ENCODE assay signal across 25 mouse cellular contexts in genomic region chr15:80602487-80602886, GRCm38 (mm10). TPM values are rescaled to one million over a fixed set of nuclear protein-coding genes. Genes with fewer than 3 reads are reported as not detected.
DNase-seq lines count a peak whose midpoint lies in the region; ATAC-seq and TF ChIP-seq lines count a peak whose summit lies in the region.
"Had no signal": no experiment of that assay in that cellular context is flagged by ENCODE, and none has a peak within 500 bp of the region (broad histone marks: within the 10 kb centered on the region; RNA-seq: fewer than 3 reads in every experiment).

No protein-coding gene starts in this region.

- H3K4me3 ChIP-seq in midbrain, embryonic 15.5 days, result no peak overlapping the region
- no peak overlapping the region for H3K4me3 ChIP-seq in midbrain, embryonic 16.5 days (ENCODE audit: low read depth, low read length)
- H3K4me3 ChIP-seq in bone marrow, adult 2 months (replicated peaks; ENCODE audit: control insufficient read depth, low read depth, low read length), result no peak overlapping the region
- H3K4me3 ChIP-seq: embryonic facial prominence, embryonic 15.5 days; heart, embryonic 15.5 days; hindbrain, embryonic 10.5 days; limb, embryonic 15.5 days had no signal

- H3K27ac ChIP-seq in midbrain, embryonic 15.5 days, result peak overlapping the region; percentile 1; the same call in 1 of the 2 replicates
- H3K27ac ChIP-seq in midbrain, embryonic 16.5 days (ENCODE audit: low read length), result no peak overlapping the region
- peak overlapping the region; percentile 39; the same call in 1 of the 2 replicates for H3K27ac ChIP-seq in bone marrow, adult 2 months (ENCODE audit: control insufficient read depth, insufficient read depth, low read depth, low read length, poor library complexity)
- H3K27ac ChIP-seq: embryonic facial prominence, embryonic 15.5 days; heart, embryonic 15.5 days; hindbrain, embryonic 10.5 days; limb, embryonic 15.5 days had no signal

- H3K4me2 ChIP-seq in midbrain, embryonic 15.5 days, result no peak overlapping the region
- no peak overlapping the region for H3K4me2 ChIP-seq in midbrain, embryonic 16.5 days (ENCODE audit: low read length)
- H3K4me2 ChIP-seq: embryonic facial prominence, embryonic 15.5 days; heart, embryonic 15.5 days; limb, embryonic 15.5 days had no signal

- peaks cover 15% of the 10 kb centered on the region for H3K4me1 ChIP-seq in midbrain, embryonic 15.5 days
- H3K4me1 ChIP-seq in midbrain, embryonic 16.5 days (ENCODE audit: control insufficient read depth, insufficient read depth, low read length), result peaks cover 16% of the 10 kb centered on the region
- H3K4me1 ChIP-seq in bone marrow, adult 2 months (ENCODE audit: control insufficient read depth, insufficient read depth, low read length), result peaks cover 6% of the 10 kb centered on the region

- ATAC-seq in midbrain, embryonic 15.5 days (replicated peaks), result no peak
- no peak for ATAC-seq in midbrain, embryonic 16.5 days
- ATAC-seq: intestine, embryonic 16.5 days; liver, postnatal 0 days had no signal

- DNase-seq in CD4-positive, CD25-positive, alpha-beta regulatory T cell, adult 2 months (ENCODE audit: low read depth, low spot score), result peak; percentile 68
- peak; percentile 60 for DNase-seq in thymus, postnatal 25 days
- no peak for DNase-seq in kidney, adult 8-10 months
- no peak for DNase-seq in gastrocnemius, adult 8-10 months (ENCODE audit: low spot score in 2 of 2)
- DNase-seq: cerebellum, adult 18-20 months; heart, adult 18-20 months; kidney, postnatal 14 days; liver, postnatal 0 days; retina, postnatal 1 day had no signal

- TF ChIP-seq POLR2A in bone marrow, adult 2 months (IDR thresholded peaks at IDR 0.05; ENCODE audit: borderline replicate concordance, control insufficient read depth, low read depth, low read length), result no peak

- H3K36me3 ChIP-seq in midbrain, embryonic 15.5 days (replicated peaks), result no peaks in the 10 kb centered on the region
- no peaks in the 10 kb centered on the region for H3K36me3 ChIP-seq in midbrain, embryonic 16.5 days (ENCODE audit: control insufficient read depth, insufficient read depth, low read length)
- H3K36me3 ChIP-seq: embryonic facial prominence, embryonic 15.5 days; heart, embryonic 15.5 days; hindbrain, embryonic 10.5 days; limb, embryonic 15.5 days had no signal

- TF ChIP-seq CTCF in bone marrow, adult 2 months (IDR thresholded peaks at IDR 0.05; ENCODE audit: control insufficient read depth, insufficient read depth, low read length), result no peak

- no peaks in the 10 kb centered on the region for H3K9me3 ChIP-seq in midbrain, embryonic 15.5 days
- H3K9me3 ChIP-seq in midbrain, embryonic 16.5 days (replicated peaks; ENCODE audit: control insufficient read depth, low read length, poor library complexity, severe bottlenecking), result no peaks in the 10 kb centered on the region
- H3K9me3 ChIP-seq: embryonic facial prominence, embryonic 15.5 days; heart, embryonic 15.5 days; hindbrain, embryonic 10.5 days; limb, embryonic 15.5 days had no signal

- 44% methylated on average over 7 of the region's 7 CpGs for WGBS in midbrain, embryonic 15.5 days
- WGBS in midbrain, embryonic 16.5 days, result 34% methylated on average over 7 of the region's 7 CpGs
- 68% methylated on average over 7 of the region's 7 CpGs for WGBS in bone marrow, adult 2 months

- no peaks in the 10 kb centered on the region for H3K27me3 ChIP-seq in midbrain, embryonic 15.5 days (replicated peaks)
- H3K27me3 ChIP-seq in midbrain, embryonic 16.5 days (ENCODE audit: control insufficient read depth, insufficient read depth, low read depth, low read length), result no peaks in the 10 kb centered on the region
- H3K27me3 ChIP-seq: embryonic facial prominence, embryonic 15.5 days; heart, embryonic 15.5 days; limb, embryonic 15.5 days had no signal

- no peak overlapping the region for H3K9ac ChIP-seq in midbrain, embryonic 15.5 days
- no peak overlapping the region for H3K9ac ChIP-seq in midbrain, embryonic 16.5 days (ENCODE audit: low read depth, low read length)
- H3K9ac ChIP-seq: embryonic facial prominence, embryonic 15.5 days; heart, embryonic 15.5 days; limb, embryonic 15.5 days; liver, postnatal 0 days had no signal

RNA-seq across cellular contexts. Expression of gene Grap2, which starts 30.1 kb away (rescaled TPM):
- polyA plus RNA-seq in midbrain, embryonic 15.5 days (2015; fragmentation: Nextera tagmentation; extraction: Ambion mirVana), result 0.41 and 0.46 TPM in 2 replicates
- polyA plus RNA-seq in midbrain, embryonic 16.5 days (2015; fragmentation: Nextera tagmentation; extraction: Ambion mirVana), result 0.16 and 0.23 TPM in 2 replicates
- polyA plus RNA-seq in bone marrow, adult 2 months (2011; ENCODE audit: insufficient read depth, insufficient read length, low replicate concordance, missing spikeins), result 36.0 and 52.0 TPM in 2 replicates
- under 1 TPM in 2 of 4 experiments, not detected in 2; 0.07 to 0.13 TPM for total RNA-seq in gastrocnemius, adult 8-10 months (2022)

RNA-seq across cellular contexts. Expression of gene Enthd1, which starts 37.5 kb away (rescaled TPM):
- polyA plus RNA-seq in midbrain, embryonic 15.5 days (2015; fragmentation: Nextera tagmentation; extraction: Ambion mirVana), result not detected in 2 replicates
- not detected in 2 replicates for polyA plus RNA-seq in midbrain, embryonic 16.5 days (2015; fragmentation: Nextera tagmentation; extraction: Ambion mirVana)
- polyA plus RNA-seq in bone marrow, adult 2 months (2011; ENCODE audit: insufficient read depth, insufficient read length, low replicate concordance, missing spikeins), result 0.72 TPM in 1 of 2 replicates, not detected in the other
- total RNA-seq in gastrocnemius, adult 8-10 months (2022), result not detected
- total RNA-seq: adrenal gland, adult 18-20 months; gastrocnemius, adult 18-20 months; heart, adult 18-20 months; layer of hippocampus, postnatal 10 days; midbrain, postnatal 0 days had no signal
- polyA plus RNA-seq: cortical plate, adult 2 months; embryonic facial prominence, embryonic 15.5 days; forebrain, embryonic 14.5 days; heart, embryonic 15.5 days; hindbrain, embryonic 10.5 days; intestine, embryonic 16.5 days; liver, postnatal 0 days; midbrain, postnatal 0 days; neural tube, embryonic 14.5 days; urinary bladder, adult 2 months had no signal

Comparison
In these comparisons a context has a peak if more than half of its experiments do, and no peak if none do; other contexts are left out.
1. DNase-seq: peak in CD4-positive, CD25-positive, alpha-beta regulatory T cell, adult 2 months (single experiment) and thymus, postnatal 25 days (single experiment); none in kidney, adult 8-10 months (0 of 2) and gastrocnemius, adult 8-10 months (0 of 2).
2. RNA of gene Grap2, which starts 30.1 kb away (polyA plus RNA-seq): 36.0 to 52.0 TPM in bone marrow, adult 2 months; 0.41 to 0.46 TPM in midbrain, embryonic 15.5 days and 0.16 to 0.23 TPM in midbrain, embryonic 16.5 days; every median in the first group is over 10 times any median in the second.